Mouse (Mus musculus) thymus, adult 18-20 months (tissue): ENCODE measurements around the gene Phlda3.
A peak's percentile ranks its signal among the peaks of the same experiment; 100 is the strongest.

Source experiments
- DNase-seq, 2 experiments: peaks; one replicate each; pipeline ENCODE4 v3.0.0; 2022; ENCODE audit warnings: mixed read lengths in 2 of 2

Gene Phlda3

DNA sequence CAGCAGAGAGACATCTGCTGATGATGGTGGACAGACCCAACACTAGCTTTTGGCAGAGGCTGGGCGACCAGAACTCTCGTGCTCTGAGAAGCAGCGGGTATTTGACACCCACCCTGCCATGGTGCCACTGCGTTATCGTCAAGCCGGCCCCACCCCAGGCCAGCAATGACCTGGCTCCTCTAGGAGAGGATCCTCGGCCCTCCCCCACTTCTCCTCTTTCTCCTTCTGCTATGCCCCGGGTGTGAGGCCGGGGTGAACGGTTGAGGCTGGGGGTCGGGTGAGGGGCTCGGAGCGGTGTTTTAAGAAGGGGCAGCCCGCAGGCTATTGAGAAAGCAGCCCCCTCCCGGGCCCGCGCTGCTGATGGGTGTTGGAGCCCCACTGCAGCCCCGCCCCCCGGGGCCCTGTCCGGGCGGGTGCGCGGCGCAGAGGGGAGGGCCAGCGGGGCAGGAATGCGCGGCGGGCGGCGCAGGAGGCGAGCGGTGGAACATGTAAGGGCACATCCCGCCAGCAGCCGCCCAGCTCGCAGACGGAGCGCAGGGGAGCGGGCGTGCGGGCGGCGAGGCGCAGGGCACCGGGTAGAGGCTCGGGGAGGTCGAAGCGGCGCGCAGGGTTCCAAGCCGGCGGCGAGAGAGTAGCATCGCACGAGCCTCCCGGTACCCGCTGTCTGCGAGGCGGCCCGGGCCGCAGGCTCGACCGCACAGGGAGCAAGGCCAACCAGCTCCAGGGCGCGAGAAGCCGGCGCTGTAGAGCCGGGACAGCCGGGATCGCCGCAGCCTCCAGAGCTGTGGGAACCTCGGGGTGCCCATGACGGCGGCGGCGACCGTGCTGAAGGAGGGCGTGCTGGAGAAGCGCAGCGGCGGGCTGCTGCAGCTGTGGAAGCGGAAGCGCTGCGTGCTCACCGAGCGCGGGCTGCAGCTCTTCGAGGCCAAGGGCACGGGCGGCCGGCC is at the start of gene Phlda3:
Gene Phlda3 (plus strand): TSS at position 475 of the 947 bp plus-strand sequence.
- peak; percentile 55 to 60 for DNase-seq

DNA sequence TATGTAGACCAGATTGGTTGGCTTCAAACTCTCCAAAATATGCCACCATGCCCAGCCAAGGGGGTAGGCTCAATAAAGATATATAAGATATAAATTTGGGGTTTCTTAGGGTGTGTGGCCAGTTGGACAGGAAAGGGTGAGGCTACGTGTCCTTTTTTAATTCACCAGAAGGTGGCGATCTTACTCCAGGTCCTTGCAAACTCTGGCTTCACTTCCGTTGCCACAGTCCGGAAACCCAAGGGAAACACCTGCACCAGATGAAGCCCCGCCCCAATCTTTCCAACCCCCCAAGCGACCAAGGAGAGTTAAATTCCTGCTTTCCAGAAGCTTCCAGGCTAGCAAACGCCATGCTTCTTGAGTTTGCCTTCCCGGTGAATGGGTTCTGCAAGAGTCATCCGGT is 46.4 kb upstream of the Phlda3 start:
- DNase-seq: peak; percentile 73 to 83

DNA sequence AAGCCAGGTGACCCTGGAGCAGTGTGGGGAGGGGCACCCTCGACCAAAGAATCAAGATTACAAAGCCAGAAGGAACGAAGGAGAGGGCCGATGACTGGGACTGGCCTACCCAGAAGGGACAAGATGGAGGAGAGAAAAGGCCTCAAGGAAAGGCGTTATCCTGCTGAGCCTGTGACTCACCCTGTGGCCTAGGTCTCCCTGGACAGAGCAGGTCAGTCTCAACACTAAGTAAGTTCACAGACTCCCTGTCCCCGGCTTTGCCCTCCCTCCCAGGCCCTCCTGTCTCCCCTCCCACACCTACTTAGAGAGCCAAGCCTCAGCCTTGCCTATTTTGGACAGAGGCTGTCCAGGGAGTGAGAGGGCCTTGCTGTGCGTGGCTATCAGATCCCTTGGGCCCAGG is 45.9 kb upstream of the Phlda3 start, which contains the start of gene Csrp1:
Gene Csrp1 (plus strand): TSS at position 79 of the 400 bp plus-strand sequence.
- no peak for DNase-seq

DNA sequence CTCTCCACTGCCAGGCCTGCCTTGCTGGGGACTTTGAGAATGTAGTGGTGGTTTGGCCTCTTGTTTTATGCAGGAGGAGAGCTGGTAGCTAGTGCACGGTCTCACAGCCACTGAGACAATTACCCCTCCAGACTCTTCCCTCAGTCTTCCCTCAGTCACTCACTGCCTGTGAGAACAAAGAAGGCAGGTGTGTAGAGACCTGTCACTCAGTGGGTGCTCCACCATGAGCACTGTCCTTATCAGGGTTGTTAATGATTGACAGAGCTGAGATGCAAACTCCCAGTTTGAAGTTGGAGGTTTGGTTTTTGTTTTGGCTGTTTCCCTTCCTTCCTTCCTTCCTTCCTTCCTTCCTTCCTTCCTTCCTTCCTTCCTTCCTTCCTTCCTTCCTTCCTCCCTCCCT is 42.9 kb upstream of the Phlda3 start:
- no peak for DNase-seq

DNA sequence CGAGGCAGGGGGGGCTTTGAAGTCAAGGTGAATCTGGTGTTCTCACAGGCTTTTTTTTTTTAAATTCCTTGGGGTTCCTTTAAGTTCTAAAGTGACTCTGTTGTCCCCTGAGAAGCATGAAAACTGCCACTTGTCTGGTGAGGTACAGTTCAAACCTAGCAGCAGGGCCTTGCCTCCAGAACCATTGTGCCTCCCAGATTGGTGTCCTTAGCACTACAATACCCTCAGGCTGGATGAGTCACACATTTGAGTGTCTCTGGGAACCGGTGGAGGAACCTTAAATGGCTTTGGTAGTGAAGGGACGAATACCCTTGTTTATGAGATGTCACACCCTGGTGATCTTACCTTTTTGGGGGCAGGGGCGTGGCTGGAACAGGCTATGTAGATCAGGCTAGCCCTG is 41.8 kb upstream of the Phlda3 start:
- no peak for DNase-seq

DNA sequence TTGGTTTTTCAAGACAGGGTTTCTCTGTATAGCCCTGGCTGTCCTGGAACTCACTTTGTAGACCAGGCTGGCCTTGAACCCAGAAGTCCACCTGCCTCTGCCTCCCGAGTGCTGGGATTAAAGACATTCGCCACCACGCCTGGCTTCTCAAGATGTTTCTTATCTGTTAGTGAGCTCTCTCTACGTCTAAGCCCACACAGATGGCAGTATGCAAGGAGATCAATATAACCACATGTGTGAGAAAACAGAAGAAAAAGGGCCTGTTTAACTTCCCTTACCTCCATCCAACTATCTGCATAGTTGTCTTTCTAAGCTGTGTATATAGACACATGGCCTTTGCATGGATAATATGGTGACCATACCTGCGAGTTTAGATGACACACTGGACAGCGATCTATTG is 40.6 kb upstream of the Phlda3 start:
- peak in 1 of 2 experiments; percentile 36 for DNase-seq

DNA sequence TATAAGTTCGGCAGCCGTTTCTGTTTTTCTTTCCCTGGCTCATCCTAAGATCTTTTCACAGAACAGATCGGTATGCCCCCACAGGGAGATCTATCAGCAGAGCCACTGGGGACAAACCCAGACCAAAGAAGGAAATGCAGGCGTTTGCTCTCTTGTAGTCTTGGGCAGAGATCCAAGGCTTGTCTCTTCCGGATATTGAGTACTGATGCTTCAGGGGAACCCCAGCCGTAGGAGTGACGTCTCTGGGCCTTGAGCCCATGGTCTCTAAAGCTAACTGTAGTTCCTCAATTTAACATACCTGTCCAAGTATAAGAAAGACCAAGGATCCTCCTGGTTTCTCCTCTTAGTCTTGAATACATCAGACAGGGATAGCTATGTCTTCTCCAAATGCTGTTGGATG is 40.0 kb upstream of the Phlda3 start:
- peak in 1 of 2 experiments; percentile 31 for DNase-seq

DNA sequence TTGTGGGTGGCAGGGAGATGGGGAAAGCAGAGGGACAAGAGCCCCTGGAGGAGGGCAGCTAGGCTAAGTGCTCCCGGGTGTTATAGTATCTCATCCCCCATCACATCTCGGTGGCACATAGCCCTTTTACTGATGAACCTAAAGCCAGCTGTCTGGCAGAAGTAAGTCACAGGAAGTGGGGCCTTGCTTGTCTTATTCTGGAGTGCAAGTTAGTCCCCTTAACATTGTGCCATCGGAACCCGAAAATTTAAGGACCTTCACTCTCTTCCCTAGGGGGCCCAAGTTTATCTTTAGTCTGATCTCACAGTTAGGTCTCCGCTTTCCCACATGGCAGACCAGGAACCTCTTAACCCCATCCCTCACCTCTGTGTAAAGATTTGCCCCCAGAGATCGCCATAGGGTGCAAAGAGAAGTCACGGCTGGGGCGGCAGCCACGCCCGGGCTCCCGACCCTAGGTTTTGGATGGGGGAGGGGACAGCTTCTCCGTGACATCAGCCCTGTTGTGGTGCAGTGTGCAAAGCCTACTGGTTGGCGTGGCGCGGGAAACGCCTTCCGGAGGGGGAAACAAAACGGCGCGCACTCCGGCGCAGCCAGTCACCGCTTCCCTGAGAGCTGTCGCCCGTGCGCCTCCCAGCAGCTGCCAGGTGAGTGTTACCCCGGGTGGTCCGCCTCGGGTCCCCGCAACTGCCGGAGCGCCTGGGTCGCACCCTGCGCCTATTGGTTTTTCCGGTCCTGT is 37.1 kb upstream of the Phlda3 start:
- DNase-seq: peak; percentile 93 to 94

DNA sequence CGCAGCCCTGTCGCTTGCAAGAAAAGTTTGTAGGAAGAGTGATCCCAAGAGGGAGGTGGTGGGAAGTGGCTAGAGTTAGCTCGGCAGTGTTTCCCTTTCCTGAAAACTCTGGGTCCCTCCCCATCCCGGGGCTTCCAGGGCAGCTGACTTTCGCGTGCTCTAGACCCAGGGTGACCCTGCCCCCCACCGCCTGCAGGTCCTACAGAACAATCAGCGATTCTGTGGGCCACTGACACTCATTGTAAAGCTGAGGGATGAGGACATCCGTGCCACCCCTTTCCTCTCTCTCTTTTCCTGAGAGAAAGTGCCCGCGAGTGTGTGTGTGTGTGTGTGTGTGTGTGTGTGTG is 36.6 kb upstream of the Phlda3 start:
- DNase-seq: no peak

DNA sequence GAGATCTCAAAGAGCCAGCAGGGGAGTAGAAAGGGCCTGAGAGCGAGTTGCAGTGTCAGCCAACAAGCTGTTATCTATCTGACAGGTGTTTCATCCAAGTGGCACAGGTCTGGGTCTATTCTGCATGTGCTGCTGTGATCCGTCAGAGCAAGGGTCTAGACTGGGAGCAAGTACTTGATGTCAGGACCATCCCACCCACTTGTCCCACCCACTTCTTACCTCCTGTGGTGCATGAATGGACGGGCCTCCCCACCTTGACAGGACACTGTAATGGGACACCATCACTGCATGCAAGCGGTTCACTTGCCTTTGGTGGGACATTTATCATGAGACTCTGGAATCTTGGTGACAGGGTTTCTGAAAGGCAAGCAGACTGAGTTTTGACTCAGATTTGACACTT is 36.1 kb upstream of the Phlda3 start:
- no peak for DNase-seq

DNA sequence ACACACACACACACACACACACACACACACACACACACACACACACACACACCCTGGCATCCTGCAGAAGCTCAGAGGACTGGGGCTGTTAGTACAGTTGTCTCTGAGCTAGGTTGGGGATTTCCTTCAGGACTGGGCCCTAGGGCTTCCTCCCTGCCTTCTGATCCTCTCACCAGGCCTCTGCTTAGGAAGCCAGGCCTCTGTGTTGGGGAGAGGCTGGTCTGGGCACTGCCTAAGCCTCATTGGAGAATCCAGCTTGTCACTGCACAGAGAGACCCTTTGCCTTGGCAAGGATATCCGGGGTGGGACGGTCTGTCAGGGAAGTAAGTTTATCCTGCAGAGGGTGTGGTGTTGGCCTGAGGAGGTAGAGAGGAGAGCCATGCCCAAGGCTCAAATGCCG is 35.6 kb upstream of the Phlda3 start:
- no peak for DNase-seq

DNA sequence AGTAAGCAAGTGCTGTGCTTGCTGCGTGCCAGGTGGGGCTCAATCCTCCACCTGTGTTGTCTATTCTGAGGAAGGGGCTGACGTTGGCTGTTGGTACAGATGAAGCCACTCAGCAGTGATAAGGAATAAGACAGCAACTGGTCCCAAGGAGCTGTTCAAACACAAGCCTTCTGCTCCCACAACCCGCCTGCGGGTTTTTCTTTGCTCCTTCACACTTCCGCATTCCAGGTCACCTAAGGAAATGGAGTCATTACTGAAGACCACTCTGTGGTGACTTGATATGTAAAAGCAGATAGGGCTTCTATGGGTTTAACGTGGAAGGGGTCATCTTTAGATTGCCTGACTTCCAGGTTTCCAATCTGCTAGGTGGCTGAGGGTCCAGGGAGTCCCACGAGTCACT is 34.5 kb upstream of the Phlda3 start:
- DNase-seq: no peak

DNA sequence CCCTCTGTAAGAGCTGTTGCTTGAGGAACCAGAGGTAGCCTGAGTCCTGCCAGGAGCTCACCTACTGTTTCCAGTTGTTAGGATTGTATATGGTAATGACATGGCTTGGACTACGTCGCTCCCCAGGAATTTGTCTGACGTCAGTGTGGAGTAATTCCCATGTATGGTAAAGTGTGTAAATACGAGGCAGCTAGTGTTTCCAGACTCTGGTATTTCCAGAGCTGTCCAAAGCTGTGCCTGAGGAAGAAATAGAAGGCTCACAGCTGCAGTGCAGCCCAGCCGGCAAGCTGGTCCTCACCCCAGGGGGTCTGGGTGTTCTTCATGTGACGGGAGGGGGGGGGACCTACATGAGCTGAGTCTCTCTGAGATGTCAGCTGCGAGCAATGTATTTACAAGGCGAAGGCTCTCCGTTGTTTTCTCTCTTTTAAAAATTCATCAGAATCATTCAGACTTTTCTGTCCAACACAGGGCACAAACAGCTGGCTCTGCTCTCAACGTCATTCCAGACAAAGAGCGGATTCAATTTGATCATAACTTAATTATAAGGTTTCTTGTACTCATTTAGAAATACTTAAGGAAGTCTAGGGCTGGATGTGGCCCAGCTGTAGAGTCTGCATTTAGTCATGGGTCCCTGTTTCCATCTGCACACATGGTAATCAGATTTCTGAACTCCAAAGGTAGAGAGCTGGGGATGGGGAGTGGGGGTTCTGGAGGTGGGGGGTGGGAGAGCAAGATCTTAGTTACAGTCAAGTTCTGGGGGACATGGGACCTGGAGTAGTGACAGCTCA is 33.8 kb upstream of the Phlda3 start:
- no peak for DNase-seq

DNA sequence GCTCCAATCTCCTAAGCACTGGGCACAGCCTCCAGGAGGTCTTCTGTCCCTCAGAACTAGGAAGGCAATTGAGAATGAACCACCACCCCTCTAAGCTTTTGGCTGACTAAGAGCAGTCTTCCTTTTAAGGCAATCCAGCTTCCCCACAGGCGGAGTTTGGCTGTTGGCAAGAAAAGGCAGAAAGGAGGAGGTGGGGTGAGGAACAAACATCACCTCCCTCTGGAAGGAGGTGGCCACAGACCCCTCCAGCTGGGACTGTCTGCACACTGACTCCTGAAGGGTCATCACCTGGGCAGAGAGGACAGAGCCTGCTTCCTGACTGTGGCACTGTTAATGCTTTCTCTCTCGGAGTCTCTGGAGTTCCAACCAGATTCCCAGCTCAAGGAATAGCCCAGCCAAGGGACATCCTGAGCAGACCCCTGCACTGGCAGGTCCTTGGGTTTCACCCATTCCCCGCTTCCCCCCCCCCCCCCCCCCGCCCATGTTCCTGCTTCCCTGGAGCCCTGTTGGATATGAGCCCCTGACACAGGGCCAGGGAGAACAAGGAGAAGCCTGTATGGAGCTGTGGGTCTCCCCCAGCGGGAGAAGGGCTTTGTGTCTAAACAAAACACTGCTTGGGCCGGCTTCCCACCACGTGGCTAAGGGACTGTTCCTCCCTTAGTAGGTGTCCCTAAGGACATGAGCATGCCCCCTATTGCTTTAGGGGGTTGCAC is 31.5 kb upstream of the Phlda3 start:
- no peak for DNase-seq

DNA sequence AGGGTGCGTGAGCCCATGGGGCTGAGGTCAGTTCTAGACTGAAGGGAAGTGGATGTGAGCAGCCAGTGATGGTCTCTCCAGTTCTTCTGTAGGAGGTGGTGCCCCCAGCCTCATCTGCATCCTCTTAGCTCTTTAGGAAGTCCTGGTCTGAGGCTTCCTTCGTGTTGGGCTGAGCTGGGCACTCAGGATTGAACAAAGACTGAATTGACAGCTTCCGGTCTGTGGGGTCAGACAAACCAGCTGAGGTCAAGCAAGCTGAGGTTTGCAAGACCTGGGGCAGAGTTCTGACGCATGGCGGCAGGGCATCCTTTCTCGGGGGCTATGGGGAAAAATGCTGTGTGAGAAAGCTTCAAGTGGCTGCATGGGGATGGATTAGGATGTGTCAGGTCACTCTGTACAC is 30.5 kb upstream of the Phlda3 start:
- DNase-seq: no peak

DNA sequence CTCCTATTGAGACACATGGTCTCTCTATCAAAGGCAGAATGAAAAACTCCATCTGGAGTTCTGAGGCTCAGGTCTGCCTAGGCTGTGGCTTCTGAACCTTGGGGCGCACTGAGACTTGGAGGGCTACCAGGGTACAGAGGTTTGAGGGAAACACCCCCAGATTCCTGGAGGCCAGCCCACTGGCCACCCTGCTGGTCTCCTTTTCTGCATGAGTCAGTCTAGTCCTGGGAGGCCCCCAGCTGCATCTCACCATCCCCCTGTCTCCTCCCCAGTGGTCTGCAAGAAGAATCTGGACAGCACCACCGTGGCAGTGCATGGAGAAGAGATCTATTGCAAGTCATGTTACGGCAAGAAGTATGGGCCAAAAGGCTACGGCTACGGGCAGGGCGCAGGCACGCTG is 20.9 kb upstream of the Phlda3 start:
- DNase-seq: no peak

DNA sequence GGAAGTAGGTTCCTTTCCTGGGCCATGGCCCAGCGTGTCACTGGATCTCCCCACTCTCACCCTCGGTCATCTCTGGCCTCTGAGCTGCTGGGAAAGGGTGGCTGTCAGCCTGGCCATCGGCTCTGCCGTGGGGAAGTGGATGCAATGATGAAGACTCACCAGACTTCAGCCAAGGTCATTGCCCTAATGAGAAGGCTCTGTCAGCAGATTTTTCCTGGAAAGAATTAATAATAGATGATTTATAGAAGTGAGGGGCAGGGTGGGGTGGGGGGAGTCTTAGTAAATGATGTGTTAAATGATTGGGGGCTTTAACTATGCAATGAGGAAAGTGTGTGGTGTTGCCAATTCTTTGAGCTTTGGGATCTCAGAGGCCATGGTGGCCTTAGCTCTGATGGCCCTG is 19.7 kb upstream of the Phlda3 start:
- DNase-seq: no peak

DNA sequence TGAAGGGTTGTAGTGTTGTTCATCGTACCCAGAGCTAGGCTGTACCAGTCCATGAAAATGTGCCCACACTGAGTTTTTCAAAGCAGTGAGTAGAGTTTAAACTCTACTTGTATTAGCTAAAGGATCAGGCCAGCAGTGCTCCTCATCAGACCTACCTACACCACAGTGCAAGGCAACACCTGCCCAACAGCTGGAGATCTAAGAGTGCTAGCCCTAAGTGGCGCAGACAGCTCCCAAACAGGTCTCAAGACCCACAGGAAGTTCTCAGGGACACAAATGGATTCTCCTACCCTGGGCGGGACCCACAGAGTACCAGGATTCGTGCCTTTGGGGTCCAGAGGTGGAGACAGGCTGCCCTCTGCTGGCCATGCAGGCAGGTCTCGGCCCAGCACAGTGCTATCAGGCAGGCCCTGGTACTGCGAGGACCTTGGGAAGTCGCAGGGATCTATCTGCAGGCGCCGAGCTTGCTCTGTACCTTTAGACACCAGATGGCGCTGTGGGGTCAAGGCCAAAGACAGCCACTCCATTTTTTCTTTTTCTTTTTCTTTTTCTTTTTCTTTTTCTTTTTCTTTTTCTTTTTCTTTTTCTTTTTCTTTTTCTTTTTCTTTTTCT is 13.1 kb upstream of the Phlda3 start:
- DNase-seq: peak; percentile 78 to 83

DNA sequence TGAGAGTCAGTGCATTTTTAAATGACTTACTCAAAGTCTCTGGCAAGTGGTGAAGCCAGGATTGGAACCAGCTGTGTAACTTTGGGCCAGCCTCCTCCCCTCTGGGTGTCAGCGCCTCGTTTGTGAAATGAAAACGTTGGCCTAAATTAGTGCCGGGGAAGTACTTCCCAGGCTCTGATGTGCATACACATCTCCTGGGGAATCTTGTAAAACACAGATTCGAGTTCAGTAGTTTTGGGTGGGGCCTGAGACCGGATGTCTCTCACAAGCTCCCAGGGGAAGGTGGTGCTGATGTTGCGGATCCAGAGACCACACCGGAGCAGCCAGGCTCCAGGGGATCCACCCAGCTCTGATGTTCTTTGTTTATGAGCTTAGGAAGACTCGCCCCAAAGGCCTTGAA is 10.6 kb upstream of the Phlda3 start:
- no peak for DNase-seq

DNA sequence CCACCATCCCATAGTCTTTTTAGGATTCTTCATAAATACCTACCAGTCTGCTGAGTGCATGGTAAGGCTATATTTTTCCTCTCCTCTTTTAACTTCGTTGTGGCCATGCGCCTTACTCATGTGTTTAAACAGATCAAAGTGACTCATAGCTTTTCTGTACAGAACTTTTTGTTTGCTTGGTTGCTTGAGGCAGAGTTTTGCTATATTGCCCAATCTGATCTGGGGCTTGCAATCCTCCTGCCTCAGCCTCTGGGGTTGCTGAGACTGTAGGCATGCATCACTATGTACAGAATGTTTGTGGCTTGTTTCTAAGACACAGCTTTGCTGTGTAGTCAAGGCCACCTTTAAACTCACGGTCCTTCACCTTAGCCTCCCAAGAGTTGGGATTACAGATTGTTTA is 10.0 kb upstream of the Phlda3 start:
- DNase-seq: no peak

DNA sequence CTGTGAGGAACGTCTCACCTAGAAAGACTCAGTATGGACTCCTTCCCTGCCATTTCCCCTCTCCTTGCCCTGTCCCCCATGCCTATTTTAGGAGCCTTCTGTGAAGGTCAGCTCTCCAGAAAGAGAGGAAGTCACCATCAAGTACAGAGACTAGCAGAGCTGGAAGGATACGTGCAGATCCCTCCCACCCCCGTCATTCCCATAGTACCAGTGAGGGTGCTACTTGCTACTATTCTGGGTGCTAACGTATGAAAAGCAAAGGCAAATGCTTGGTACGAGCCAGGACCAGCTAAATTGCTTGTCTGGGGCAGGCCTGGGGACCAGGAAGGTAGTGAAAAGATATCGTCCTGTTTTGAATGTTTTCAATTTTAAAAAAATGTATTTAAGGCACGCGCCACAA is 8.6 kb upstream of the Phlda3 start:
- no peak for DNase-seq

DNA sequence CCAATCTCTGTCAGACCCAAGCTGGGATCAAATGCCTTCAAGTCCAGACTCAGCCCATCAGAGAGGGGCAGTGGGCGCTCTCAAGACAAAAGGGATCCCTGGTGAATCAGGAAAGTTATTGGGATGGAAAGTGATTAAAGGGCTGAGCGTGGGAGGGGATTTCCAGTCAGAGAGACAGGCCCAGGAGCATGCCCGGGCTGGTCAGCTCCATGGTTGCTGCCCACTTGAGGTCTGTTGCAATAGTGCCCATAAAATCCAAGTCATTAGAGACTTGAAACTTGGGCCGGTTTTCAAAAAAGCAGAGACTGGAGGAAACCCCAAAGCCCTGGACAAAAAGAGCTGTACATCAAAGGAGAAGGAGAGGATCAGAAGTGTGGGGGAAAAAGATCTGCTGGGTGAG is 6.2 kb upstream of the Phlda3 start:
- no peak for DNase-seq
